Mouse (Mus musculus) midbrain, embryonic 14.5 days (tissue): ENCODE results near the gene Zfp607b. TPM values are rescaled to one million over a fixed set of nuclear protein-coding genes. Genes with fewer than 3 reads are reported as not detected.
A peak's percentile ranks its signal among the peaks of the same experiment; 100 is the strongest.

Source experiments
- ATAC-seq: fragments of 200-750 bp; cut with Nextera tagmentation; 2 replicates; pipeline ENCODE4 v1.8.0; 2017; ENCODE audit warnings: moderate number of reproducible peaks, moderate library complexity; ENCODE audit not compliant: low FRiP score, low TSS enrichment
- DNase-seq: peaks from one replicate; pipeline ENCODE4 v3.0.0-alpha.2; 2015
- H3K27ac ChIP-seq: fragments of 300-500 bp; sonication (generic); replicated peaks from 2 replicates; pipeline ENCODE4 v1.5.1; 2014; ENCODE audit warnings: mild to moderate bottlenecking, low read depth, low read length, moderate library complexity
- H3K27me3 ChIP-seq: fragments of 300-500 bp; sonication (generic); 2 replicates; pipeline ENCODE4 v1.6.1; 2014; ENCODE audit warnings: low read length, control low read depth, mixed read lengths; ENCODE audit not compliant: control insufficient read depth, insufficient read depth
- H3K36me3 ChIP-seq: fragments of 300-500 bp; sonication (generic); 2 replicates; pipeline ENCODE4 v1.6.1; 2014; ENCODE audit warnings: low read length, control low read depth; ENCODE audit not compliant: control insufficient read depth, insufficient read depth
- H3K4me1 ChIP-seq: fragments of 300-500 bp; sonication (generic); 2 replicates; pipeline ENCODE4 v1.6.1; 2014; ENCODE audit warnings: mild to moderate bottlenecking, antibody characterized with exemption, low read length, control low read depth; ENCODE audit not compliant: control insufficient read depth, insufficient read depth
- H3K4me2 ChIP-seq: fragments of 300-500 bp; sonication (generic); 2 replicates; pipeline ENCODE4 v1.6.1; 2014; ENCODE audit warnings: mild to moderate bottlenecking, low read length, moderate library complexity
- H3K4me3 ChIP-seq: fragments of 300-500 bp; sonication (generic); replicated peaks from 2 replicates; pipeline ENCODE4 v1.5.1; 2014; ENCODE audit warnings: low read depth, low read length
- H3K9ac ChIP-seq: fragments of 300-500 bp; sonication (generic); replicated peaks from 2 replicates; pipeline ENCODE4 v1.6.1; 2014; ENCODE audit warnings: mild to moderate bottlenecking, low read length, moderate library complexity
- H3K9me3 ChIP-seq: fragments of 300-500 bp; sonication (generic); 2 replicates; pipeline ENCODE4 v1.6.1; 2016; ENCODE audit warnings: low read length, control low read depth, mixed read lengths; ENCODE audit not compliant: control insufficient read depth
- WGBS: fragments of 180-500 bp; shearing (Covaris S2); extraction: QIAGEN DNeasy Blood & Tissue Kit; methylation state at CpG from one replicate; pipeline ENCODE4 v1.1.7; 2014; 5-methylcytosine and 5-hydroxymethylcytosine counted together
- polyA plus RNA-seq: library from polyadenylated mRNA; unstranded; fragments of >200 nt; fragmentation: Nextera tagmentation; extraction: Ambion mirVana; gene quantifications from 2 replicates; pipeline ENCODE4 v1.2.1, GENCODE M21; 2014

The Zfp607b gene
- 15.1 and 15.5 TPM in 2 replicates for polyA plus RNA-seq

DNA sequence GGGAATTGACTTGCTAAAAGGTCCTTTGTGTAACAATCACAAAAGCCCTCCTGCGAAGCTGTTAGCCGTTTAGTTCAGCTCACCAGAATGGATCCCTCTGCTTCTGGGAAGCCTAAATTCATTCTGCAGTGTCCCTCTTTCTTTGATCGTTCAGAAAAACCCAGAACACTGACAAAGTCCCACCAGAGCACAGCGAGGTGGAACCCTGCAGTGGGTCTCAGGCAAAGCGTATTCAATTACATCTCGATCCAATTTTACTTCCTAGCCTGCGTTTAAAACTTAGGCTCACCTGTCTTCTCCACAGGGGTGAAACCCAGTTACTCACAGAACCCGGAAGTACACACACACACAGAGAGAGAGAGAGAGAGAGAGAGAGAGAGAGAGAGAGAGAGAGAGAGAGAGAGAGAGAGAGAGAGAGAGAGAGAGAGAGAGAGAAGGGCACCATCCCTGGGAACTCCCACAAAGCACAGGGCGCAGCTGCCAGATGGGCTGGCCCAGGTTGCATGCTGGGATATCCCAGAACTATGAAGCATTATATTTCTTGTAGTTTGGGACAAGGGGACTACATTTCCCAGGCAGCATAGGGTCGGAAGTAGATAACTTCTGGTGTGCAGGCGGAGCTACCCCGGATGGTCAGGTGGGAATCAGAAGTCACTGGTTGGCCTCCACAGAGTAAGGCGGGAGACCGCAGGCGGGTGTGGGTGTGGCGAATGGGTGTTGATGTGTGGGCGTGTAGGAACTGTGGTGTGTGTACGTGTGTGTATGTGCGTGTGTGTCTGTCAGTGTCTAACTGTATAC is at the start of gene Zfp607b:
Zfp607b (plus strand) TSS at position 526 of the 798 bp plus-strand sequence.
- DNase-seq, result peak; percentile 95
- Histone ChIP-seq H3K4me3 (peak within 1 kb of the TSS; percentile 48), H3K4me1 (peaks cover 9% of the 10 kb centered on the region), H3K27me3 (no peaks in the 10 kb centered on the region), H3K9me3 (no peaks in the 10 kb centered on the region), H3K36me3 (no peaks in the 10 kb centered on the region), H3K9ac (peak within 1 kb of the TSS; percentile 68), H3K27ac (peak within 1 kb of the TSS; percentile 77), H3K4me2 (peak within 1 kb of the TSS; percentile 85)
- ATAC-seq, result peak; percentile 98
- under 1% methylated on average over 19 of the region's 19 CpGs for WGBS

DNA sequence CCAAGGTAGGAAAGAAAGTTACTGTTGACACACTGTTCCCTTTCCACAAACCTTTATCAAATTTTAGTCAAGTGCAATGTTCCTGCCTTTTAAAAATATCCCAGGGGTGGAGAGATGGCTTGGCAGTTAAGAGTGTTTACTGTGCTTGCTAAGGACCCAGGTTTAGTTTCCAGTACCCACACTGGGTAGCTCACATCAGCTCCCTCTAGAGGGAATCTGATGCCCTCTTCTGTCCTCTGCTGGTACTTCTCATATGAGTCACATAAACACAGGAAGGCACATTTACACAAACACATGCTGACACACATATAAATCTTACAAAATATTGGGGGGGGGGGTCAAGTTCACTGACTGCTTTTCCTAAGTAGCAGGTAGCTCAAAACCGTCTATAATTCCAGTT is 44.7 kb upstream of the Zfp607b start:
- no peaks in the 10 kb centered on the region for H3K9me3 ChIP-seq
- H3K4me3 ChIP-seq, result no peak overlapping the region
- ATAC-seq (no peak), DNase-seq (no peak)
- 0 out of 2 replicates have a peak, but pooled peaks cover 3% of the 10 kb centered on the region for H3K36me3 ChIP-seq
- H3K4me2 ChIP-seq, result no peak overlapping the region
- no peaks in the 10 kb centered on the region for H3K4me1 ChIP-seq
- H3K27ac ChIP-seq, result no peak overlapping the region
- WGBS, result 71% methylated on average over 1 of the region's 1 CpGs
- no peak overlapping the region for H3K9ac ChIP-seq
- no peaks in the 10 kb centered on the region for H3K27me3 ChIP-seq

DNA sequence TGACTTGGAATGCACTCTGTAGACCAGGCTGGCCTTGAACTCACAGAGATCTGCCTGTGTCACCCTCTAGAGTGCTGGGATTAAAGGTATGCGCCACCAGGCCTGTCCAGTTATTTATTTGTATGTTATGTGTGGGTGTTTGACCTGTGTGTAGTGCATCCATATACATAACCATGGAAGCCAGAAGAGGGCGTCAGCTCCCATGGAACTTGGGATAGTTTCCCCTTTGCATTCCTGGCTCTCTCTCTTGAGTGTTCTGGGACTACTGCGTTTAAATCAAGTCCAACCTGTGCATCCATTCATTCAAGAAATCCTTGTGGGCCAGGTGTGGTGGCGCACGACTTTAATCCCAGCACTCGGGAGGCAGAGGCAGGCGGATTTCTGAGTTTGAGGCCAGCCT is 42.6 kb upstream of the Zfp607b start:
- H3K4me3 ChIP-seq, result no peak overlapping the region
- no peak for ATAC-seq
- DNase-seq, result no peak
- no peak overlapping the region for H3K27ac ChIP-seq
- no peak overlapping the region for H3K9ac ChIP-seq
- no peaks in the 10 kb centered on the region for H3K27me3 ChIP-seq
- WGBS, result 89% methylated on average over 7 of the region's 7 CpGs
- H3K4me1 ChIP-seq, result no peaks in the 10 kb centered on the region
- H3K4me2 ChIP-seq, result no peak overlapping the region
- H3K9me3 ChIP-seq, result no peaks in the 10 kb centered on the region
- no peaks in the 10 kb centered on the region for H3K36me3 ChIP-seq

DNA sequence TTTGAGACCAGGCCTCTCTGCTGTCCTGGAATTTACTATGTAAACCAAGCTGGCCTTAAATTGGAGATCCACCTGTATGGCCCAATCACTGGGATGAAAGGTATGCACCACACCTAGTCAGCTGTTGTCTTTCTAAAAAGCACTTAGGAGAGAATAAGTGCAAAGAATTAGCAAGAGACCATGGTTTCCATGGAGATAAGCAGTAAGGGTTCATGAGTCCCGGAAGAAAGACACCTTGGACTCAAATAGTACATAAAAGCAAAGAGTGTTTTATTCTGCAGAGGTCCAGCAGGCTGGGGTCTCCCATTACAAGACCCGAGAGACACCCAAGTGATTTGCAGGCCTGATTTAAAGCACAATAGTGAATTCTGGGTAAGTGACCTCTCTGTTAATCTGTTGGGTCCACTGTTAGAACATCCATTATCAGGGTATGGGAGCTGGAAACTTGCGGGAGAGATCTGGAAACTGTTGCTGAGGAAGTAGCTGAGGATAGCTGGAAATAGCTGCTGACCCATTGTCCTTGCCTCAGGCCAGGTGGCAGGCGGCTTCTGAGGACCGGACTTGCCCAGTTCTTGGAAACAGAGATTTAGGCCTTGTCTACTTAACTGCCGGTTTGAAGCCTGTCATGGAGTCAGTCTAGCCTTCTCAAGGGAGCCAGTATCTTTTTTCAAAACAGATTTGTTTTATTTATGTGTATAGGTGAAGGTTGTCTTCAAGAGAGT is 41.7 kb upstream of the Zfp607b start:
- Histone ChIP-seq H3K9me3 (no peaks in the 10 kb centered on the region), H3K27ac (no peak overlapping the region), H3K4me2 (no peak overlapping the region), H3K4me1 (no peaks in the 10 kb centered on the region), H3K4me3 (no peak overlapping the region), H3K36me3 (no peaks in the 10 kb centered on the region), H3K27me3 (no peaks in the 10 kb centered on the region), H3K9ac (no peak overlapping the region)
- DNase-seq (no peak), ATAC-seq (no peak)
- WGBS, result 83% methylated on average over 6 of the region's 6 CpGs

DNA sequence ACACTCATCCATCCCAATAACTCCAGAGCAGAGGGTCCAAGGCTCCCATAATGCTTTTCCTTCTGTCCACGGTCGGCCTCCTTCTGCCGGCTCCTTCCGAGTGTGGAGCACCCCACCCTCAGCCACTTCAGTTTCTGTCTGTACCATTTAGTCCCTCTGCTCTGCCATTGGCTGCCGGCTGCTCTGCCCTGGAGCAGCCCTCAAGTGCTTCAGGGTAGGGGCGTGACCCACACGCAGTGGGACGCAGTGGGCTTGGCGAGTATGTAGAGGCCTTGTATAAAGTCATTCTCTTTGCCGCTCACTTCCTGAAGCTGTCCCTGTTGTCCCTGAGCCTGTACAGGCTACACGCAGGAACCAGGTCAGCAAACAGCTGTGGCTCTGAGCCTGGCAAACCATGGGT is 39.4 kb upstream of the Zfp607b start:
- Histone ChIP-seq H3K4me3 (no peak overlapping the region), H3K9me3 (no peaks in the 10 kb centered on the region), H3K36me3 (no peaks in the 10 kb centered on the region), H3K9ac (no peak overlapping the region), H3K4me1 (peaks cover 7% of the 10 kb centered on the region; the same call in 1 of the 2 replicates), H3K27ac (no peak overlapping the region), H3K4me2 (no peak overlapping the region), H3K27me3 (no peaks in the 10 kb centered on the region)
- no peak for ATAC-seq
- no peak for DNase-seq
- 96% methylated on average over 11 of the region's 11 CpGs for WGBS

DNA sequence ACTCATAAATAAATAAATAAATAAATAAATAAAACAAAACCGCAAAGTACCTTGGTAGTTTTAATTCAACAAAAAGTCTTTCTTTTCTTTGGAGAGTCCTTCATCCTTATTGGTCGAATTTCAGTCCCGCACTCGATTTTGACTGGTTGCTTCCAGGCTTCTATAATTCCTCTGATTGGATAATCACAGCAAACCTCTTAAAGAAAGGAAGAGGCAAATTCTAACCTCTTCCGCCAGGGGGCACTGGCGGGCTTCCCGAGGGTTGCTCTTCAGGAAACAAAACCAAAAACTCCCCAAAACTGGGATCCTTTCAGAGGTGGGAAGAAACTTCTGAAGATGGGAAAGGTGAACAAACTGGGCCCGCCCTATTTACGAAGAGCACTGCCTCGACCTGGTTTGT is 38.2 kb upstream of the Zfp607b start:
- H3K27me3 ChIP-seq, result no peaks in the 10 kb centered on the region
- 7% methylated on average over 10 of the region's 10 CpGs for WGBS
- peaks cover 11% of the 10 kb centered on the region; the same call in 1 of the 2 replicates for H3K4me1 ChIP-seq
- H3K4me2 ChIP-seq, result no peak overlapping the region
- H3K9me3 ChIP-seq, result no peaks in the 10 kb centered on the region
- no peak overlapping the region for H3K27ac ChIP-seq
- ATAC-seq (no peak), DNase-seq (peak; percentile 87)
- no peak overlapping the region for H3K4me3 ChIP-seq
- H3K9ac ChIP-seq, result no peak overlapping the region
- H3K36me3 ChIP-seq, result peaks cover 3% of the 10 kb centered on the region; the same call in 1 of the 2 replicates

DNA sequence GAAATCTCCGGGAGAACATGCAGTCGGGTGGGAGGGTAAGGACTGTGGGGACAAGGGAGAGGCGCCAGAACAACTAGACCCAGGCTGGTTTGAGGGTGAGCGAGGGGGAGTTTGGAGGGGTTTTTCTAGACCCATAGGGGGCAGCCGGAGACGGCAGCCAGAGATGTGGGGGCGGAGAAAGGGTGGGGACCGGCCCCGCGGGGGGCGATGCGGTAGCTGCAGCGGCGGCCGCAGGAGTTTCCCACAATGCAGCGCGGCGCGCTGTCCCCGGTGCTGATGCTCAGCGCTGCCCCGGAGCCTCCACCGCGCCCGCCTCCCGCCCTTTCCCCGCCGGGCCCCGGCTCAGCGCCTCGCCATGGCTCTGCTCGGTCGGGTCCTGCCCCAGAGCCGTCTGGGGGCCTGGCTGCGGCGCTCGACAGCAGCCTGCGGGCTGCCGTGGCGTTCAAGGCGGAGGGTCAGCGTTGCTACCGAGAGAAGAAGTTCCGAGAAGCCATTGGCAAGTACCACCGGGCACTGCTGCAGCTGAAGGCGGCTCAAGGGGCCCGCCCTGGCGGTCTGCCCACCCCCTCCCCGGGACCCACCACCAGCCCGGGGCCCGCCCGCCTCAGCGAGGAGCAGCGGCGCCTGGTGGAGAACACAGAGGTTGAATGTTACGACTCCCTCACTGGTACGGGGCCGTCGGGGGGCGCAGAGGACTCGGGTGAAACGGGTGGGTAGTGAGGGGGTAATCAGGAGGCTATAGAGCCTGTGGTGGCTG is 35.3 kb upstream of the Zfp607b start, which contains the start of gene Ttc9b:
Ttc9b (plus strand) TSS at position 235 of the 757 bp plus-strand sequence.
- Histone ChIP-seq H3K9me3 (no peaks in the 10 kb centered on the region), H3K36me3 (peaks cover 32% of the 10 kb centered on the region), H3K4me3 (peak within 1 kb of the TSS; percentile 65), H3K9ac (peak within 1 kb of the TSS; percentile 85), H3K27ac (peak within 1 kb of the TSS; percentile 95), H3K4me2 (peak within 1 kb of the TSS; percentile 75), H3K27me3 (no peaks in the 10 kb centered on the region), H3K4me1 (peaks cover 11% of the 10 kb centered on the region; the same call in 1 of the 2 replicates)
- under 1% methylated on average over 62 of the region's 62 CpGs for WGBS
- ATAC-seq, result peak; percentile 78
- peak; percentile 92 for DNase-seq

DNA sequence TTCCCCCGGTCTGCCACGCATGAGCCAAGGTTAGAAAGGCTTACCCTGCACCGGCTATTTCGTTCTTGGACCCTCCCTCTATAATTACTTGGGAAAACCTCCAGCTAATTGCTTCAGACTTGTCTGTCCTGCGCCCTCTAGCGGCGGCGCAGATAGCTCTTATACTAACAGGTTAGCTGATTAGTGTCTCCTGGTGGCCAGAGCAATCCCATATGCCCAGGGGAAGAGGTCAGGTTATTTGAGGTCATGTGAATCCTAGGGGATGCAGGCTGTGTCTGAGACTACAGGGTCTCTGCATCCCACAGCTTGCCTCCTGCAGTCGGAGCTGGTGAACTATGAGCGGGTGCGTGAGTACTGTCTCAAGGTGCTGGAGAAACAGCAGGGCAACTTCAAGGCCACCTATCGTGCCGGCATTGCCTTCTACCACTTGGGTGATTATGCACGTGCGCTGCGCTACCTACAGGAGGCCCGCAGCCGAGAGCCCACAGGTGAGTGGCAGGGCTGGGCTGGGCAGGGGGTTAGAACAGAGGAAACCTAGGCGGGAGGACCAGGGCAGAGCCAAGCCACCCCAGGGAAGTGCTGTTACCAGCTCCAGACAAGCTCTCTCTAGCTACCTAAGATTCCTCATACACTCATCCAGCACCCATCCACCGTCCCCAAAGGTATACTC is 34.4 kb upstream of the Zfp607b start:
- peak; percentile 47 for DNase-seq
- ATAC-seq, result no peak
- Histone ChIP-seq H3K27me3 (no peaks in the 10 kb centered on the region), H3K4me3 (peak overlapping the region; percentile 65), H3K36me3 (peaks cover 40% of the 10 kb centered on the region), H3K9ac (peak overlapping the region; percentile 85), H3K9me3 (no peaks in the 10 kb centered on the region), H3K4me2 (peak overlapping the region; percentile 75), H3K27ac (peak overlapping the region; percentile 95), H3K4me1 (peaks cover 11% of the 10 kb centered on the region; the same call in 1 of the 2 replicates)
- WGBS, result 66% methylated on average over 20 of the region's 20 CpGs
